Mouse (Mus musculus) ovary, postnatal 36 days (tissue): ENCODE measurements around the gene Ncoa5.

ENCODE experiments used
- DNase-seq: peaks from one replicate; pipeline ENCODE4 v3.0.0; 2022; ENCODE audit warnings: low spot score, mixed read lengths

Gene Ncoa5

GRCm38 (mm10) chr2:165049044-165049443 is 14.4 kb upstream of the Ncoa5 start:
- no peak for DNase-seq

GRCm38 (mm10) chr2:165043729-165044128 is 9.1 kb upstream of the Ncoa5 start:
- no peak for DNase-seq

DNA sequence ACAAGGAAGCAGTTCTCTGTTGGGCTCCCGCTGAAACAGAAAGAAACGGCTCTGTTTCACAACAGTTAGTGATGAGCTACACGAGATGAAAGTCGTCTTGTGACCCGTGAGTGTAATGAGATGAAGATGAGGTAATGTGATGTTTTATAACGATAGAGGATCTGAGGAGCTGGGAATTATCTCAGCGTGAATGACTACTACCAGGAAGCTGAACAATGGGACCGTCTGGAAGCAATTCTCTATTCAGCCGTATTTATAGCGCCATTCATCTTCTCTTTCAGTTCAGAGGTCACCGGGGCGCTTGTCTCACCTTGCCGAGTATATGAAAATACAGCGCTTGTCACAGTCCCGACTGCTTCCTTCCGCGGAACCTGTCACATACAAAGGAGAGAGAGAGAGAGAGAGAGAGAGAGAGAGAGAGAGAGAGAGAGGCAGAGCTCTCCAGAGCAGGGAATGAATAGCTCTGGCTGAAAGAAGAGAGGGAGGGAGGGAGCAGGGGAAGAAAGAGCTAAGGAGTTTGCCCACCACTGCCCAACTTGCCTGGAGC is 8.5 kb upstream of the Ncoa5 start:
- DNase-seq, result no peak

DNA sequence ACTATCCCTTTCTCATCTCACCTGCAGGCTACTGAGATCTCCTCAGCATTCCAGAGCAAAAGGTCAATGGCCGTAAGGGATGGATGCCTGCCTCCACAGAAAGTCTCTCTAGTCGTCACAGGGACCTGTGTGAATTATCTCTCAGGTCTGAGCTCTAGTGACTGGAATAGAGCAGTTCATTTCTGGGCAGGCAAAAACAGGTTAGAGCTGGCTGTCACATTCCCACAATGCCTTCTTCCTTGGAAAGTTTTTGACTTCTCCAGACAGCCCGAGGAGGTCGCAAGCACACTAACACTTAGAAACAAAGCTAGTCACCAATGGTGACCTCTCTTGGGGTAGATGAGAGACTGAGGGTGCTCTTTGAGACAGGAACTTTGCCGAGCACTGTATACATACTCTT is 7.5 kb upstream of the Ncoa5 start:
- DNase-seq, result no peak

DNA sequence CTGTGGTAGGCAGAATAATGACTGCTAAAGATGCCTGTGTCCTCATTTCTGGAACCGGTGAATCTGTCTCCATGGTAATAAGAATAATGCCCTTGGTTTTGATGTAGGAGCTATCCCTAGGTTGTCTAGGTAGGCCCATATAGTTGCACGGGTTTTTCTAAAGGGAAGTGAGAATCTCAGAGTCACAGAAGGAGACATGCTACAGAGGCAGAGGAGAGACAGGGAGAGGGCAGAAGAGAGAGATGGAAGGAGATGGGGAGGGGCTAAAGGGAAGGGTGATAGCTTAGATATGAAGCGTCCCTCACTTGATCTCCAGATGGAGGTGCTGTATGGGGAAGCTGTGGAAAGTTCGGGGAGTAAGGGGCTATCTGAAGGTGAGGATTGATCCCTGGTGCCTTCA is 2.7 kb upstream of the Ncoa5 start:
- DNase-seq, result no peak

DNA sequence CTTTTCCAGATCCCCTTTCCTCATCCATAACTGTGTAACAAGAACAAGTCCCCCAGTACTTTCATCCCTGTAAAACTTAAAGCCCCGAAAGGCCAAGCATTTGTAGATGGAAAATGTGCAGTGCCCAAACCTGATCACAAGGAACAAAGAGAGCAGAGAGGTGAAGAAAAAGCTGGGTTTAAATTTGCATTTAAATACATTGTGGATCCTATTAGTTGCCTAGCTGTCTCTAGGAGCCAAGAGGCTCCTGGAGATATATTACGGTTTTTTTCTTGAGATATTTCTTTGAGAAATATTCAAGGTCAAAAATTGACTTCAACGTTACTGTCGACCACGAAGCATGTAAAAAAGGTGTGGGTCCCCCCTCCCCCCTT is 378 bp upstream of the Ncoa5 start:
- DNase-seq, result no peak

- DNase-seq, result no peak
Observed at GRCm38 (mm10) chr2:165033306-165033705, 1.4 kb downstream of the Ncoa5 start.

- no peak for DNase-seq
Observed at GRCm38 (mm10) chr2:165032533-165032932, 2.1 kb downstream of the Ncoa5 start.

GRCm38 (mm10) chr2:165027163-165027562 is 7.5 kb downstream of the Ncoa5 start:
- no peak for DNase-seq

DNA sequence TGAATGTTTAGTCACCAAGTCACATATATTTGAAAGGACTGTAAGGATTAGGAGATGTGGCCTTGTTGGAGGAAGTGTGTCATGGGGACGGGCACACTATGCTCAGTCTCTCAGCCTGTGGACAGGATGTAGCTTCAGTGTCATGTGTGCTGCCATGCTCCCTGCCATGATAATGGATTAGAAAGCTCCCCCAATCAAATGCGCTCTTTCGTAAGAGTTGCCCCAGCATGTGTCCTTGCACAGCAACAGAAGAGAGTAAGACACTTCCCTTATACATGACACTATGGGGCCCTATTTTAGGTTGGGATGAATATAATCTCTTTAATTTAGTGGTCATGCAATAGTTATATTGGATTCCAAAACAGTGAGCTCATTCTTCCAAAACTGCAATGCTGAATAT is 14.2 kb downstream of the Ncoa5 start:
- DNase-seq, result no peak

DNA sequence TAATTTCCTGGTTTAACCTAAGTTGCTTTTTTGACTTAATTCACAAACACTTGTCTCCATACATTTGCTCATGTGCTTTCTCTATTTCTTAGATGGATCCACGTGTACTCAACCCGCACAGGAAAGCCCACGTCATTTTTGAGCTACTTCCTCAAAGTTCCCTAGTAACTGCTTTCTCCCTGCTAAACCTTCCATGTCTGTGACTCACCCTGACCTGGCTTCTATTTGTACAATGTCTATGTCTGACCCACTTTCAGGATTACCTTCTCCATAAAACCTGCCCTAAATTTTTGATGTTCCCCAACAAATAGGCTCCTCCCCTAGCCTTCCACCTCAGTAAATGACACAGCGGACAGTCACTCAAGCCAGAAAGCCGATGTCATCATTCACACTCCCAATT is 19.7 kb downstream of the Ncoa5 start:
- DNase-seq, result no peak

DNA sequence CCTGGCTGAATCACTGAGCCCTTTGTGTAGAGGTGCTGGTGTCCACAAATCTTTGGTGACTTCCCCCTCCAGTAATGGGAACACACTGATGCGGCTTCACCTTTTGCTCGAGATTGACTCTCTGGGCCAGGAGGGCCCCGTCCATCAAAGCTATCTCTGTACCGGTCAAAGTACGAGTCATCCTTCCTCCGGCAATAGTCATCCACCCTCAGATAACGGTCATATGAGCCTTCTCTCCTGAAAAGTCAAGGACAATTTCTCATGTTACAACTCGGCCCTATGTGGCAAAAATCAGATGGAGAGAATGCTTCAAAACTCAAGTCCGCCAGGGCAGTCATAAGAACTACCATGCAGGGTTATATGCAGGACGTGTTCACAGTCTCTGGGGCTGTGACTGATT is 24.3 kb downstream of the Ncoa5 start:
- DNase-seq, result no peak

GRCm38 (mm10) chr2:165009581-165009980 is 25.1 kb downstream of the Ncoa5 start:
- no peak for DNase-seq

DNA sequence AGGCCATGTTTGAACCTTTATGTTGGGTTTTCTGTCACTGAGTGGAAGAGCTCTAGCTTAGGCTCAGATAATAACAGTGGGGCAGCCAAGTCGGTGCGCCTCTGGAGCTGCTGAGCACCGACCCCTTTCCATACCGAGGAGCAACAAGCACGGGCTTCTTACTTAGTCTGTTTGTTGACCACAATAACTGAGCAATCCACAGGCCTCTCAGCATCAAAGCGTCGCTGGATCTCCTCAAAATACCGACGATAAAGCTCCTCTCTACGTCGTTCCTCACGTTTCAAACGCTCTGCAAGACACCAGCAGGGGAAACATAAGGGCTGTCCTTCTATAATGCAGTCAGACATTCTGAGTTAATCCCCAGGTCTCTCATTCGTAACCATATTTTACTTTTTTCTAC is 25.5 kb downstream of the Ncoa5 start:
- no peak for DNase-seq

DNA sequence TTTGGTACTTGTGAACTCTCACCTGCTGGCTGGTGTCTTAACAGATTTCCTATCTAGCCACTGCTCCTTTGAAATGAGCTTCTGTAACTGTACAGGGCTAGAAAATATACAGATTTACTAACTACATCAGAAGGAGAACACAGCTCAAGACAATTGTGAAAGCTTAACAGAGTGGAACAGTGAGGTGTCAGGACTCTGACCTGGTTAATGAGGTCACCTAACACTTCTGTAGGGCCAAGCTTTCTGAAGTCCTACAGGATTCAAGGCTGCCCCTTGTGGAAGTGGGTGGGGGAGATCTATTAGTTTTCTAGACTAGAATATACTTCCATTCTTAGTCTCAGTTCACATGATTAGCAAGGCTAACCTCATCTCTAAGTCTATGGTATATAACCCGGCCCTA is 26.7 kb downstream of the Ncoa5 start:
- no peak for DNase-seq

DNA sequence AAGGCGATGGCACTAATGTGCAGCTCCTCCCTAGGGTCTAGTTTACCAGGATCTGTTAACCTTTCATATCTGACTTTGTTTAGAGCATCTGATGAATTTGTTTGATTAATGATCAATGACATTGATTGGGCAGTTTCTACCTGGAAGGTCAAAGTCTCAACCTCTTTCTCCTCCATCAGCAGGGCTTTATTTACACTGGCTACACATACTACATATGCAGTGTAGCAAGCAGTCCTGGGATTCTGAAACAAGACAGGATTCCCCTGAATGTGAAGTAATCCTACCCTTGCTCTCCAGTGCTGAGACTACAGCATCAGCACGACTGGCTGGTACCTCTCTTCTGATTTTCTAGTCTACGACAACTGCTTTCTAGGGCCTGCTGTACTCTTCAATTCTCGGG is 27.9 kb downstream of the Ncoa5 start:
- DNase-seq, result no peak

GRCm38 (mm10) chr2:165004237-165004636 is 30.4 kb downstream of the Ncoa5 start:
- no peak for DNase-seq

GRCm38 (mm10) chr2:165003108-165003507 is 31.6 kb downstream of the Ncoa5 start:
- no peak for DNase-seq

- DNase-seq, result no peak
Observed at GRCm38 (mm10) chr2:165001958-165002357, 32.7 kb downstream of the Ncoa5 start.

DNA sequence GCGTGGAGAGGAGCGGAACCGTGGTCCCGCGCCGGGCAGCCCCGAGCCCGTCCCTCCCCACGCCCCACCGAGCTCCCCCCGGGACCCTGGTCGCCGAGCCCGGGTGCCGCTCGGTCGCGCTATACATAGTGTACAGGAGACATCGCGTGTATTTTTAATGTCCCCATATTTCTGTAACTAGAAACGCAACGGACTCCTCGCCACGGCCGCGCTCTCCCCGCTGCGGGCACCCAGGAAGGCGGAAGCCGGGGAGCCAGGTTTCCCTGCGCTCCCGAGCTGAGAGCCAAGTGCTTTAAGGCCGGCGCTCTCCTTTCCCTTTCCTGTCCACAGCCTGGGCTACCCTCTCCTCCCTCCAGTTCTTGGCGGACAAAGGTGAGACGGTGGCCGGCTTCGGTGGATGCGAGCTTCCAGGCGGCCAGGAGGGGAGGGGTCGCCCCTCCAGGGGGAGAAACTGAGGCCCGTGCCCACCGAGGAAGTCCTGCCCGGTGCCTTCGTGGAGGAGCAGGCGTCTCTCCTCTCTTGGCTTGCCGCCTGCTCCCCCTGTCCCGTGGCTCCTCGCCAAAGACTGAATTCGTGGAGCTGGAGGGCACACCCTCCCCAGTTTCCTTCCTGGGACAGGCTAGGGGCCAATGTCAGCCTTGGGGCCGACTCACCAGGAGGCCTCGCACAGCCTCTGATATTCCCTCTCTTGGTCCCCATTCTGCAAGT is 36.8 kb downstream of the Ncoa5 start:
- peak; percentile 38 for DNase-seq

GRCm38 (mm10) chr2:164996848-164997720 is 37.6 kb downstream of the Ncoa5 start:
- DNase-seq, result no peak

DNA sequence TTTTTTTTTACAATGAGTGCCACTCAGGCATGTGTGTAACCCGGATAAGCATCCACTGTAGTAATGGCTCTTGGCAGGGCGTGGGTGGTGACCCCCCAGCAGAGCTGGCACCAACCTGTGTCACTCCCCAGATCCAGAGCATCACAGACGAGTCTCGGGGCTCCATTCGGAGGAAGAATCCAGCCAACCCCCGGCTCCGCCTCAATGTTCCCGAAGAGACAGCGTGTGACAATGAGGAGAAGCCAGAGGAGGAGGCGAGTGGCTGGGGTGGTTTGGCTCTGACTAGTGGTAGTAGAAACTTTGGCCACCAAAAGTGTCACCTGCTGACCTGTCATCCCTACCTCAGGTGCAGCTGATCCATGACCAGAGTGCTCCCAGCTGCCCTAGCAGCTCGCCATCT is 38.7 kb downstream of the Ncoa5 start:
- DNase-seq, result no peak
